Mouse (Mus musculus) midbrain, embryonic 14.5 days (tissue): ENCODE results near the gene Gpr55. TPM values are rescaled to one million over a fixed set of nuclear protein-coding genes. Genes with fewer than 3 reads are reported as not detected.
"Not testable (repeated sequence)": the region's sequence is repeated elsewhere in the genome, so short reads cannot be mapped to it uniquely, and the experiment has no call there.

Experiments
- ATAC-seq: fragments of 200-750 bp; cut with Nextera tagmentation; 2 replicates; pipeline ENCODE4 v1.8.0; 2017; ENCODE audit warnings: moderate number of reproducible peaks, moderate library complexity; ENCODE audit not compliant: low FRiP score, low TSS enrichment
- DNase-seq: peaks from one replicate; pipeline ENCODE4 v3.0.0-alpha.2; 2015
- H3K27ac ChIP-seq: fragments of 300-500 bp; sonication (generic); replicated peaks from 2 replicates; pipeline ENCODE4 v1.5.1; 2014; ENCODE audit warnings: mild to moderate bottlenecking, low read depth, low read length, moderate library complexity
- H3K27me3 ChIP-seq: fragments of 300-500 bp; sonication (generic); 2 replicates; pipeline ENCODE4 v1.6.1; 2014; ENCODE audit warnings: low read length, control low read depth, mixed read lengths; ENCODE audit not compliant: control insufficient read depth, insufficient read depth
- H3K36me3 ChIP-seq: fragments of 300-500 bp; sonication (generic); 2 replicates; pipeline ENCODE4 v1.6.1; 2014; ENCODE audit warnings: low read length, control low read depth; ENCODE audit not compliant: control insufficient read depth, insufficient read depth
- H3K4me1 ChIP-seq: fragments of 300-500 bp; sonication (generic); 2 replicates; pipeline ENCODE4 v1.6.1; 2014; ENCODE audit warnings: mild to moderate bottlenecking, antibody characterized with exemption, low read length, control low read depth; ENCODE audit not compliant: control insufficient read depth, insufficient read depth
- H3K4me2 ChIP-seq: fragments of 300-500 bp; sonication (generic); 2 replicates; pipeline ENCODE4 v1.6.1; 2014; ENCODE audit warnings: mild to moderate bottlenecking, low read length, moderate library complexity
- H3K4me3 ChIP-seq: fragments of 300-500 bp; sonication (generic); replicated peaks from 2 replicates; pipeline ENCODE4 v1.5.1; 2014; ENCODE audit warnings: low read depth, low read length
- H3K9ac ChIP-seq: fragments of 300-500 bp; sonication (generic); replicated peaks from 2 replicates; pipeline ENCODE4 v1.6.1; 2014; ENCODE audit warnings: mild to moderate bottlenecking, low read length, moderate library complexity
- H3K9me3 ChIP-seq: fragments of 300-500 bp; sonication (generic); 2 replicates; pipeline ENCODE4 v1.6.1; 2016; ENCODE audit warnings: low read length, control low read depth, mixed read lengths; ENCODE audit not compliant: control insufficient read depth
- WGBS: fragments of 180-500 bp; shearing (Covaris S2); extraction: QIAGEN DNeasy Blood & Tissue Kit; methylation state at CpG from one replicate; pipeline ENCODE4 v1.1.7; 2014; 5-methylcytosine and 5-hydroxymethylcytosine counted together
- polyA plus RNA-seq: library from polyadenylated mRNA; unstranded; fragments of >200 nt; fragmentation: Nextera tagmentation; extraction: Ambion mirVana; gene quantifications from 2 replicates; pipeline ENCODE4 v1.2.1, GENCODE M21; 2014

Gpr55 gene
- polyA plus RNA-seq, 1 experiment from 2014 or later, result 0.05 TPM

DNA sequence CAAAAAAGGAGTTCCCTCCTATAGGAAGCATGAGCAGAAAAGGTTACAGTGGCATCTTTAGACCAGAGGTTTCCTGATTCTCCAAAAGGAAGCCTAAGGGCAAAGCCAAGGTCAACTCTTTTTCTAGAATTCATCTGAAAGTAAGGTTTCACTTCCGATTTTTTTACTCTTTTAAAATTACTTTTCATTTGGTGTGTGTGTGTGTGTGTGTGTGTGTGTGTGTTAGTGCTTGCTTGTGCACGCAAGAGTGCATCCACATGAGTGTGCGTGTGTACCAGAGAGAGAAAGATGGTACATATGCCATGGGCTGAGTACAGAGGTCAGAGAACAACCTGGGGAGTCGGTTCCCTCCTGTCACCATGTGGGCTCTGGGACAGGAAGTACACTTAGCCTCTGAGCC lies 28.1 kb upstream of the Gpr55 start:
- not testable (repeated sequence) for H3K4me1 ChIP-seq, H3K9ac ChIP-seq, ATAC-seq, H3K9me3 ChIP-seq, H3K4me2 ChIP-seq, H3K36me3 ChIP-seq, H3K27ac ChIP-seq, H3K27me3 ChIP-seq, H3K4me3 ChIP-seq, DNase-seq
- 93% methylated on average over 4 of the region's 4 CpGs for WGBS

DNA sequence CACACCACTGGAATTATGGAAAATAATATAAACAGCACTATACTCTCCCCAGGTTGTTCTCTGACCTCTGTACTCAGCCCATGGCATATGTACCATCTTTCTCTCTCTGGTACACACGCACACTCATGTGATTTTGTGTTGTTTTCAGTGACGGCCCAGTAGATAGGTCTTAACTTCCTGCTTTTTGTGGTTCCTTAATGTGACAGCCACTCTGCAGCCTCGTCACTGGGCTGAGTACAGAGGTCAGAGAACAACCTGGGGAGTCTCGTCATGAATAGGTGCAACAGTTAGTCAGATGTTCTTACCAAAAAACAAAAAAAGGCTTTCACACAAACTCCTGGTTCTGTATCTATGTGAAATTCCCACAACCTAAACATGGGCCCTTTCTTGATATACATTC lies 27.5 kb upstream of the Gpr55 start:
- H3K4me2 ChIP-seq, result no peak overlapping the region
- 76% methylated on average over 4 of the region's 4 CpGs for WGBS
- H3K36me3 ChIP-seq, result no peaks in the 10 kb centered on the region
- no peaks in the 10 kb centered on the region for H3K4me1 ChIP-seq
- DNase-seq (no peak), ATAC-seq (no peak)
- no peaks in the 10 kb centered on the region for H3K27me3 ChIP-seq
- H3K27ac ChIP-seq, result no peak overlapping the region
- H3K4me3 ChIP-seq, result no peak overlapping the region
- no peak overlapping the region for H3K9ac ChIP-seq
- H3K9me3 ChIP-seq, result no peaks in the 10 kb centered on the region

DNA sequence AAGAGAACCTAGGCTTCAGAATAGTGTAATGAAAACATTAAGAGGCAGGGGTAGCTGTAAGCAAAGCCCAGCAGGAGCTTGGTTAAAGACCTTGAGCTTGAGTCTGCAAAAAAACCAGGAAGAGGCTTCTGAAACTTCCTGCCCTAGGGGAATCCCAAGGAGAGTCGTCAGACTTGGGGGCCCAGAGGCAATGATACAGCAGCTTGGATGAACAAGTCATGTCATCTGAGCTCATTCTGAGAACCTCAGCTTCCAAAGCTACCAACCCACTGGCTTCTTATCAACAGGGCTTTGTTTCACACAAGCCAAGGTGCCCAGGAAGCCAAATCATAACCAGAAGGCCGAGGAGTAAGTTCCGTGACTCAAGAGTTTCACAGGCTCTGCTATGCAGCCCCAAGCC lies 25.0 kb upstream of the Gpr55 start:
- H3K27ac ChIP-seq, result no peak overlapping the region

DNA sequence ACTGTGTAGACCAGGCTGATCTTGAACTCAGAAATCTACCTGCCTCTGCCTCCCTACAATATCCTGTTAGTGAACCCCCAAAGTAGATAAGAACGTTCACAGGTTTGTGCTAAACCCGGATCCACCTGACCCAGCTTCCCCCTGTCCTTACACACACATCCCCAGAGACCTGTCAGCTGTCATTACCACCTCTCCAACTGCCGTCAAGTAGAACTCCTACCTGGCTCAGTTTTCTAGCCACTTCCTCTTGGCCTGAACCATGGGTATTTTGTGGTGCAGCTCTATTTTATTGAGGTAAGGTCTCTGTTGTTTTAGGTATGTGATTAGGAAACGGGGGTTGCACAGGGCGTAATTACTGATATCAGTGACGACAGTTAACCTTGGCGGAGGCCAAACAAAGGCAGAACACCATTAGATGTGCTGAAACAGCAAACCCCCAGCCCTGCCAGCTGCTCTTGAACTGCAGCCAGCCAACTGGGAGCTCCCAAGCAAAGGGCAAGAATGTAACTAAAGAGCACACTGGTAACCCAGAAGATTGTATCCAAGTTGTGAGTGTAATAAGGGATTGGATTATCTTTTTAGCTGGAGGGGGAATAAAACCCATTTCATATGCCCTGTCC lies 21.0 kb upstream of the Gpr55 start:
- H3K4me1 ChIP-seq, result no peaks in the 10 kb centered on the region
- H3K9ac ChIP-seq, result no peak overlapping the region
- H3K4me3 ChIP-seq, result no peak overlapping the region
- H3K36me3 ChIP-seq, result no peaks in the 10 kb centered on the region
- peak; percentile 18 for DNase-seq
- H3K27ac ChIP-seq, result no peak overlapping the region
- H3K4me2 ChIP-seq, result no peak overlapping the region
- H3K27me3 ChIP-seq, result no peaks in the 10 kb centered on the region
- no peak for ATAC-seq
- H3K9me3 ChIP-seq, result no peaks in the 10 kb centered on the region
- 83% methylated on average over 7 of the region's 7 CpGs for WGBS

More for the DNA sequence above, 25.0 kb upstream of the Gpr55 start:
- Histone ChIP-seq H3K9me3 (no peaks in the 10 kb centered on the region), H3K4me3 (no peak overlapping the region), H3K4me2 (no peak overlapping the region), H3K36me3 (no peaks in the 10 kb centered on the region), H3K27me3 (no peaks in the 10 kb centered on the region), H3K4me1 (no peaks in the 10 kb centered on the region), H3K9ac (no peak overlapping the region)
- DNase-seq (no peak), ATAC-seq (no peak)
- WGBS, result 91% methylated on average over 3 of the region's 3 CpGs

DNA sequence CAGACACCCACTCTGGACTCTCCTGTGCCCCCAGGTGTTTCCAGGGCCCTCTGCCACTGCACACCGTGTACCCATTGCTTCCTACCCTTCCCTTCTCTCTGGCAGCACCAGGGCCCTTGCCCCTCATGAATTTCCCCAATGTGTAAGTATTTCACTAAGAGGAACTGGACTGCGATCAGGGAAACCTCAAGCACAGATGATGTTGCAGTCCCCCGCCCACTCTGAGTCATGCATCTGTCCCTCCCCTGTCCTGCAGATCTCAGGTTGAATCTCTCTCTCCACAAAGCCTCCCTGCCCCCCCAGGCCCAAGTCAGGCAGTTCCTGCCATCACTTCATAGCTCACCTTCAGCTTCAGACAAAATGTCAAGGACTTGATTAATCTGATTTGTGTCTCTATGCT lies 16.9 kb upstream of the Gpr55 start:
- Histone ChIP-seq H3K9me3 (no peaks in the 10 kb centered on the region), H3K4me2 (no peak overlapping the region), H3K4me1 (no peaks in the 10 kb centered on the region), H3K4me3 (no peak overlapping the region), H3K36me3 (no peaks in the 10 kb centered on the region), H3K27me3 (no peaks in the 10 kb centered on the region), H3K9ac (no peak overlapping the region), H3K27ac (no peak overlapping the region)
- DNase-seq, result no peak
- no peak for ATAC-seq
- 84% methylated on average over 3 of the region's 3 CpGs for WGBS

DNA sequence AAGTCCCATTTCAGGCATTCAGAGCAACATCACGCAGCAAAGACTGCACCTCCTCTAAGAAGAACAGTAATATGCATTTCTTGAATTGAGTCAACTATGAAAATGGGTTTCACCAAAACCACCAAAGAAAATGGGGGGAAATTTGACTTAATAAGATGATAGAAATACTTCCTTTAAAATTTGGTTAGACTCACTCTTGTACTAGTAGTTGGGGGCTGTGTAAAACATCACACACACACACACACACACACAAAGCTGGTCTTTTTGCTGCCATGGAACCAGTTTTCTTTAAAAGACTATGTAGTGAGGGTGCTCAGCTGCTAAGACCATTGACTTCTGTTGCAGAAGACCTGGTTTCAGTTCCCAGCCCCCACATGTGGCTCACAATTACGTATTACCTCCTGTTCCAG lies 12.7 kb upstream of the Gpr55 start:
- 88% methylated on average over 2 of the region's 2 CpGs for WGBS
- H3K4me1 ChIP-seq, result no peaks in the 10 kb centered on the region
- H3K36me3 ChIP-seq, result no peaks in the 10 kb centered on the region

DNA sequence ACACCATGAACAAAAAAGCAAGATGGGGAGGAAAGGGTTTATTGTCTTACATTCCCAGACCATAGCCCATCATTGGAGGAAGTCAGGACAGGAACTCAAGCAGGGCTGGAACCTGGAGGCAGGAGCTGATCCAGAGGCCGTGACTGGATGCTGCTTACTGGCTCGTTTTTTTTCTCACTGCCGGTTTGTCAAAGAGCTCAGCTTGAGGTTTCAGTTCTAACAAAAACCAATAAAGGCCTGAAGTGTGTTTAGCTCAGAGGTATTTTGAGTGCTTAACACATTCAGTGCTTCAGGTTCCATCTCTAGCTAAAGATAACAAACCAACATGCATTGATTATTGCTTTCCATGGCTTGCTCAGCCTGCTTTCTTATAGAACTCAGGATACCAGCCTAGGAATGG lies 11.5 kb upstream of the Gpr55 start:
- WGBS, result 80% methylated on average over 3 of the region's 3 CpGs
- Histone ChIP-seq H3K4me1 (no peaks in the 10 kb centered on the region), H3K4me3 (no peak overlapping the region), H3K9ac (no peak overlapping the region), H3K9me3 (no peaks in the 10 kb centered on the region), H3K27me3 (no peaks in the 10 kb centered on the region), H3K36me3 (no peaks in the 10 kb centered on the region), H3K4me2 (no peak overlapping the region), H3K27ac (no peak overlapping the region)
- no peak for ATAC-seq
- DNase-seq, result no peak

More for the DNA sequence above, 12.7 kb upstream of the Gpr55 start:
- Histone ChIP-seq H3K9ac (no peak overlapping the region), H3K27ac (no peak overlapping the region), H3K9me3 (no peaks in the 10 kb centered on the region), H3K4me3 (no peak overlapping the region), H3K4me2 (no peak overlapping the region), H3K27me3 (no peaks in the 10 kb centered on the region)
- DNase-seq, result no peak
- ATAC-seq, result no peak

DNA sequence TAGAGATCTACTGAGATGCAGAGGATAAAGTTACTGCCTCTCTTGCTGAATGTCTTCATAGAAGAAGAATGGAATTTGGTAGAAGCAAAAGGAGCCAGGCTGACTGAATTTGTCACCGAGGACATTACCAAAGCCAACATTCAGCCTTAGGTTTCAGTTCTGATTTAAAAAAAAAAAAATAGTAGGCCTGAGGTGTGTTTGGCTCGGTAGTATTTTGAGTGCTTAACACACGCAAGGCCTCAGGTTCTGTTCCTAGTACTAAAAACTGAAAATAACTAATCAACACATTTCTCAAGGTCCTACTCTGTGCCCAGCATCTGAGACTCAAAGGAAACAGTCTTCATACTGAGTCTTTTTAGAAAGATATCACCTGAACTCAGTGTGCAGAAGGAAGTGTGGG lies 10.3 kb upstream of the Gpr55 start:
- Histone ChIP-seq H3K4me3 (no peak overlapping the region), H3K9ac (no peak overlapping the region), H3K9me3 (no peaks in the 10 kb centered on the region), H3K27me3 (no peaks in the 10 kb centered on the region), H3K4me2 (no peak overlapping the region), H3K36me3 (no peaks in the 10 kb centered on the region), H3K27ac (no peak overlapping the region), H3K4me1 (no peaks in the 10 kb centered on the region)
- ATAC-seq, result no peak
- no peak for DNase-seq
- 92% methylated on average over 3 of the region's 3 CpGs for whole genome bisulfite sequencing

DNA sequence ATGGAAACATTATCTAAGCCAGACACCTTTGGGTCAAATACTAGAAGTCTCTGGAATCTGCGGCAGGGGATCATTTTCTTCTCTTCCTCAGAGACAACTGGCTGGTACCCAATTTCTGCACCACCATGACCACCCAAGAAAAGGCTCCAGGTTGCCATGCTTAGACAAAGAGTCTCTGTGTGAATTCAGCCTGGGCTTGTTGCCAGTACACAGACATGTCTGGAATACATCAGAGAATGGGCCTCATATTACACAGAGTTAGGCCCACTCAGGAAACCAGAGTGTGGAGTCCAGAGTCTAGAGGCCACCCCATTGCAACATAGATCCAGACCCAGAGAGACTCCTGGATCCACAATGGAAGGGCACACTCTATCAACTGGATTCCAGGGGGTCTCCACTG lies 8.7 kb upstream of the Gpr55 start:
- Histone ChIP-seq H3K4me1 (no peaks in the 10 kb centered on the region), H3K27me3 (no peaks in the 10 kb centered on the region), H3K27ac (no peak overlapping the region), H3K9me3 (no peaks in the 10 kb centered on the region), H3K36me3 (no peaks in the 10 kb centered on the region), H3K4me2 (no peak overlapping the region), H3K9ac (no peak overlapping the region), H3K4me3 (no peak overlapping the region)
- DNase-seq (peak; percentile 73), ATAC-seq (peak; percentile 50; the same call in 1 of the 2 replicates)
- WGBS, result 76% methylated on average over 1 of the region's 1 CpGs
